Mouse (Mus musculus) heart, postnatal 0 days (tissue): ENCODE results near the gene Cbx5. TPM values are rescaled to one million over a fixed set of nuclear protein-coding genes. Genes with fewer than 3 reads are reported as not detected.

Experiments used
- ATAC-seq: fragments of 200-750 bp; cut with Nextera tagmentation; 2 replicates; pipeline ENCODE4 v1.8.0; 2017; ENCODE audit warnings: low read depth, moderate number of reproducible peaks, moderate library complexity; ENCODE audit not compliant: insufficient read depth
- DNase-seq: peaks from one replicate; pipeline ENCODE4 v3.0.0-alpha.2; 2016; ENCODE audit warnings: low spot score
- H3K27ac ChIP-seq: fragments of 300-500 bp; sonication (generic); 2 replicates; pipeline ENCODE4 v1.5.1; 2014; ENCODE audit warnings: low read depth, mild to moderate bottlenecking
- H3K27me3 ChIP-seq: fragments of 300-500 bp; sonication (generic); 2 replicates; pipeline ENCODE4 v1.6.1; 2014; ENCODE audit warnings: low read length, mixed read lengths; ENCODE audit not compliant: control insufficient read depth, insufficient read depth
- H3K36me3 ChIP-seq: fragments of 300-500 bp; sonication (generic); replicated peaks from 2 replicates; pipeline ENCODE4 v1.6.1; 2014; ENCODE audit warnings: low read length, mixed read lengths; ENCODE audit not compliant: control insufficient read depth, insufficient read depth
- H3K4me1 ChIP-seq: fragments of 300-500 bp; sonication (generic); 2 replicates; pipeline ENCODE4 v1.6.1; 2014; ENCODE audit warnings: antibody characterized with exemption; ENCODE audit not compliant: control insufficient read depth, insufficient read depth
- H3K4me2 ChIP-seq: fragments of 300-500 bp; sonication (generic); 2 replicates; pipeline ENCODE4 v1.6.1; 2014; ENCODE audit warnings: low read depth, mild to moderate bottlenecking, low read length, moderate library complexity
- H3K4me3 ChIP-seq: fragments of 300-500 bp; sonication (generic); 2 replicates; pipeline ENCODE4 v1.5.1; 2014; ENCODE audit warnings: low read depth, low read length
- H3K9ac ChIP-seq: fragments of 300-500 bp; sonication (generic); replicated peaks from 2 replicates; pipeline ENCODE4 v1.6.1; 2014; ENCODE audit warnings: low read depth, low read length, mixed read lengths
- H3K9me3 ChIP-seq: fragments of 300-500 bp; sonication (generic); replicated peaks from 2 replicates; pipeline ENCODE4 v1.6.1; 2016; ENCODE audit warnings: low read length; ENCODE audit not compliant: control insufficient read depth
- CTCF ChIP-seq: IDR thresholded peaks from 2 replicates; pipeline ENCODE4 v1.5.1; 2016; ENCODE audit warnings: antibody characterized with exemption, control low read depth, low read depth
- EP300 ChIP-seq: IDR thresholded peaks from 2 replicates; pipeline ENCODE4 v1.6.1; 2016; ENCODE audit warnings: antibody characterized with exemption, low read depth
- WGBS: fragments of 180-500 bp; shearing (Covaris S2); extraction: QIAGEN DNeasy Blood & Tissue Kit; methylation state at CpG from one replicate; pipeline ENCODE4 v1.1.7; 2014; 5-methylcytosine and 5-hydroxymethylcytosine counted together
- polyA plus RNA-seq: library from polyadenylated mRNA; unstranded; fragments of >200 nt; fragmentation: Nextera tagmentation; extraction: Ambion mirVana; gene quantifications from 2 replicates; pipeline ENCODE4 v1.2.1, GENCODE M21; 2015
- total RNA-seq: library from RNA; depleted of rRNA; stranded (reverse); fragments of >200 nt; gene quantifications from 2 replicates; pipeline ENCODE4 v1.2.3, GENCODE M21; 2014; ENCODE audit warnings: low replicate concordance

The Cbx5 gene
- total and polyA plus RNA-seq, 2 experiments from 2014 or later: 41.5 to 54.1 TPM

- Histone ChIP-seq H3K4me3 (no peak overlapping the region), H3K4me1 (peaks cover 12% of the 10 kb centered on the region; the same call in 1 of the 2 replicates), H3K9ac (no peak overlapping the region), H3K27ac (peak overlapping the region; percentile 79), H3K27me3 (no peaks in the 10 kb centered on the region), H3K4me2 (peak overlapping the region; percentile 19), H3K9me3 (no peaks in the 10 kb centered on the region), H3K36me3 (no peaks in the 10 kb centered on the region)
- ATAC-seq: no peak
- 71% methylated on average over 1 of the region's 1 CpGs for WGBS
- no peak for DNase-seq
- TF ChIP-seq EP300: no peak
- TF ChIP-seq CTCF: no peak
Observed at GRCm38 (mm10) chr15:103221386-103221785, 18.2 kb downstream of the Cbx5 start.

GRCm38 (mm10) chr15:103220785-103221184 lies 18.8 kb downstream of the Cbx5 start:
- 5% methylated on average over 3 of the region's 3 CpGs for WGBS
- Histone ChIP-seq H3K27me3 (no peaks in the 10 kb centered on the region), H3K9ac (no peak overlapping the region), H3K9me3 (no peaks in the 10 kb centered on the region), H3K4me1 (peaks cover 17% of the 10 kb centered on the region), H3K4me2 (peak overlapping the region; percentile 19), H3K4me3 (no peak overlapping the region), H3K27ac (peak overlapping the region; percentile 79), H3K36me3 (no peaks in the 10 kb centered on the region)
- no peak for TF ChIP-seq EP300
- TF ChIP-seq CTCF: no peak
- no peak; the same call in 1 of the 2 replicates for ATAC-seq
- no peak for DNase-seq

- H3K36me3 ChIP-seq: peaks cover 20% of the 10 kb centered on the region
- no peaks in the 10 kb centered on the region for H3K9me3 ChIP-seq
- ATAC-seq (no peak), DNase-seq (no peak)
- peak overlapping the region; percentile 89 for H3K27ac ChIP-seq
- 56% methylated on average over 2 of the region's 2 CpGs for WGBS
- H3K4me2 ChIP-seq: peak overlapping the region; percentile 60
- H3K9ac ChIP-seq: no peak overlapping the region
- TF ChIP-seq CTCF (no peak), EP300 (no peak)
- H3K27me3 ChIP-seq: no peaks in the 10 kb centered on the region
- H3K4me3 ChIP-seq: no peak overlapping the region; the same call in 1 of the 2 replicates
- peaks cover 20% of the 10 kb centered on the region for H3K4me1 ChIP-seq
Observed at GRCm38 (mm10) chr15:103216052-103216451, 23.6 kb downstream of the Cbx5 start.

GRCm38 (mm10) chr15:103214971-103215907 lies 24.4 kb downstream of the Cbx5 start:
- H3K9me3 ChIP-seq: no peaks in the 10 kb centered on the region
- ATAC-seq: peak; percentile 95
- peak; percentile 96 for DNase-seq
- H3K4me2 ChIP-seq: peak overlapping the region; percentile 60
- peak overlapping the region; percentile 55 for H3K4me3 ChIP-seq
- peaks cover 13% of the 10 kb centered on the region; the same call in 1 of the 2 replicates for H3K4me1 ChIP-seq
- H3K36me3 ChIP-seq: peaks cover 27% of the 10 kb centered on the region
- under 1% methylated on average over 15 of the region's 15 CpGs for WGBS
- H3K9ac ChIP-seq: peak overlapping the region; percentile 57
- peak overlapping the region; percentile 89 for H3K27ac ChIP-seq
- no peaks in the 10 kb centered on the region for H3K27me3 ChIP-seq
- no peak for TF ChIP-seq EP300
- no peak for TF ChIP-seq CTCF

GRCm38 (mm10) chr15:103214149-103214548 lies 25.5 kb downstream of the Cbx5 start:
- ATAC-seq (no peak), DNase-seq (no peak)
- H3K36me3 ChIP-seq: peaks cover 37% of the 10 kb centered on the region
- peak overlapping the region; percentile 48 for H3K4me2 ChIP-seq
- WGBS: 32% methylated on average over 2 of the region's 2 CpGs
- no peaks in the 10 kb centered on the region for H3K9me3 ChIP-seq
- peak overlapping the region; percentile 5; the same call in 1 of the 2 replicates for H3K4me3 ChIP-seq
- H3K9ac ChIP-seq: no peak overlapping the region
- H3K27me3 ChIP-seq: no peaks in the 10 kb centered on the region
- peaks cover 13% of the 10 kb centered on the region; the same call in 1 of the 2 replicates for H3K4me1 ChIP-seq
- peak overlapping the region; percentile 60 for H3K27ac ChIP-seq
- TF ChIP-seq EP300: no peak
- TF ChIP-seq CTCF: no peak
